Mouse (Mus musculus) neural tube, embryonic 15.5 days (tissue): ENCODE data around the gene Kynu. TPM values are rescaled to one million over a fixed set of nuclear protein-coding genes. Genes with fewer than 3 reads are reported as not detected.

ENCODE experiments used
- ATAC-seq: fragments of 200-750 bp; cut with Nextera tagmentation; 2 replicates; pipeline ENCODE4 v1.8.0; 2017; ENCODE audit warnings: mild to moderate bottlenecking, moderate TSS enrichment, moderate library complexity; ENCODE audit not compliant: low FRiP score
- H3K27ac ChIP-seq: fragments of 300-500 bp; sonication (generic); replicated peaks from 2 replicates; pipeline ENCODE4 v1.5.1; 2015; ENCODE audit warnings: mild to moderate bottlenecking, inconsistent platforms
- H3K27me3 ChIP-seq: fragments of 300-500 bp; sonication (generic); replicated peaks from 2 replicates; pipeline ENCODE4 v1.6.1; 2015; ENCODE audit warnings: inconsistent platforms
- H3K36me3 ChIP-seq: fragments of 300-500 bp; sonication (generic); 2 replicates; pipeline ENCODE4 v1.6.1; 2015; ENCODE audit warnings: inconsistent platforms
- H3K4me1 ChIP-seq: fragments of 300-500 bp; sonication (generic); 2 replicates; pipeline ENCODE4 v1.6.1; 2015; ENCODE audit warnings: inconsistent platforms
- H3K4me2 ChIP-seq: fragments of 300-500 bp; sonication (generic); 2 replicates; pipeline ENCODE4 v1.6.1; 2015; ENCODE audit warnings: inconsistent platforms, mild to moderate bottlenecking, moderate library complexity
- H3K4me3 ChIP-seq: fragments of 300-500 bp; sonication (generic); replicated peaks from 2 replicates; pipeline ENCODE4 v1.5.1; 2015; ENCODE audit warnings: mild to moderate bottlenecking, inconsistent platforms
- H3K9ac ChIP-seq: fragments of 300-500 bp; sonication (generic); replicated peaks from 2 replicates; pipeline ENCODE4 v1.6.1; 2015; ENCODE audit warnings: mild to moderate bottlenecking, inconsistent platforms
- H3K9me3 ChIP-seq: fragments of 300-500 bp; sonication (generic); replicated peaks from 2 replicates; pipeline ENCODE4 v1.6.1; 2016; ENCODE audit warnings: inconsistent platforms
- WGBS: fragments of 180-500 bp; shearing (Covaris S2); methylation state at CpG from one replicate; pipeline ENCODE4 v1.1.7; 2015; ENCODE audit warnings: mixed read lengths; 5-methylcytosine and 5-hydroxymethylcytosine counted together
- polyA plus RNA-seq: library from polyadenylated mRNA; unstranded; fragments of >200 nt; fragmentation: Nextera tagmentation; extraction: Ambion mirVana; gene quantifications from 2 replicates; pipeline ENCODE4 v1.2.1, GENCODE M21; 2015

The Kynu gene
- polyA plus RNA-seq, 1 experiment from 2014 or later: 0.31 TPM

DNA sequence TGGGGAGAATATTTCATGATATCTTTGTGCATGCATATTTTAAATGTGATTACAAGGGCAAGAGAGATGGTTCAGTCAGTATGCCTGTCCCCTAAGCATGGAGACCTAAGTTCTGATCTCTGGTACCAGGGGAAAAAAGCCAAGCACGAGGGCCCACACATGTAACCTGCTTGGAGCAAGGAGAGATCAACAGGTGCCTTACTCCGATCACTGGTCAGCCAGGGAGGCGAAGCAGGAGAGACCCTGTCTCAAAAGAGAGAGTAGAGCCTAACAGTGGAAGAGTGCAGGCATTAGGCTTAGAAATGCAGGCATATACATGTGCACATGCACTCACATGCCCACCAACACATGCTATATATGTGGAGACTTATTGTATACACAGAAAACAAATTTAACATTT lies 173.7 kb downstream of the Kynu start:
- no peak for ATAC-seq
- no peaks in the 10 kb centered on the region for H3K4me1 ChIP-seq
- H3K27me3 ChIP-seq: no peaks in the 10 kb centered on the region
- H3K9me3 ChIP-seq: no peaks in the 10 kb centered on the region
- H3K36me3 ChIP-seq: no peaks in the 10 kb centered on the region
- no peak overlapping the region for H3K9ac ChIP-seq
- WGBS: 97% methylated on average over 3 of the region's 3 CpGs
- no peak overlapping the region for H3K4me2 ChIP-seq
- no peak overlapping the region for H3K4me3 ChIP-seq
- H3K27ac ChIP-seq: no peak overlapping the region

Other genes with a start within 250 kb of the Kynu start
- gene Arhgap15, start 193.5 kb downstream of the Kynu start, polyA plus RNA-seq: 3.0 and 6.8 TPM in 2 replicates